Mouse (Mus musculus) heart, postnatal 14 days (tissue): ENCODE measurements at regions not wholly inside any gene's neighbourhood (a gene's known extent, or its start where the extent isn't known, plus 50 kb on each side); places are given as distances from the start of the nearest gene placed in this dataset.

Experiments
- DNase-seq, 2 experiments: peaks; one replicate each; pipeline ENCODE4 v3.0.0; 2021 to 2022
- intact Hi-C: fragments of 180-260 bp; cut with DNase I; formaldehyde crosslinking; loops from one replicate; pipeline ENCODE4 v1.15.1; 2025

DNA sequence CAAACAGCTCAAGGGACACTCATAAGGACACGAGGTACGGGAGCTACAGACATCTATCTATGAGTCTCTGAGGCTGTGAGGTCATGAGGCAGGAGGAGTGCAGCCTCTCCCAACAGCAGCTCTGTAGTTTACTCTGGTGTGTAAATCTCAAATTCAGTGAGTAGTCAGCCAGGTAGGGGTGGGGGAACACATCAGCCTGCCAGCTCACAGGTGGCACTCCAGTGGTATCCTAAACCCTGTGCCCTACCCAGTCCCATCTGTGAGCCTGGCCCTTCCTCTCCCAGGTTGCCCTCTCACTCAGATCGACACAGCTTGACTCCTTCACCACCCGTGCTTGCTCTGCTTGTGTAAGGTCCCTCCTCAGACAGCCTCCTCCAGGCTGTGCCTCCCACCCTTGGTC is 202.2 kb downstream of the Sipa1l2 start:
- intact Hi-C loops: no loop called here
- DNase-seq: no peak

DNA sequence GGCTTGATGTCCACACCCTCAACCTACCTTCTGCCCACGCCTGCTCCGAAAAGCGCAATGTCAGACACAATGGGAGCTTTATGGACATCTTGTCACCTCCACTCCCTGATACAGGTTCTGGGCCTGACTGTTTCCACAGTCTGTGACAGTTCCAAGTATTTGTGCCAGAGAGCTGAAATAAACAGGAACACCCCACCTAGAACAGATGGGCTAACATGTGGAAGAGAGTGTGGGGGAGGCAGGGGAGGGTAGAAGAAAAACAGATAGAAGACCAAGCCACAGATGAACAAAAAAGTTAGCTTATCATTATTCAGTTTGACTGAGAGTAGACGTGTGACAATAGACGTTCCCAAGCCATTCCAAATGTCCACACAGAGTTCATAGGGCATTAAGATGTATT is 204.6 kb downstream of the Sipa1l2 start:
- intact Hi-C loops: no loop called here
- no peak for DNase-seq

- DNase-seq: no peak
- intact Hi-C loops: no loop called here
Measured at GRCm38 (mm10) chr8:125359456-125359855, 210.2 kb downstream of the Sipa1l2 start.

DNA sequence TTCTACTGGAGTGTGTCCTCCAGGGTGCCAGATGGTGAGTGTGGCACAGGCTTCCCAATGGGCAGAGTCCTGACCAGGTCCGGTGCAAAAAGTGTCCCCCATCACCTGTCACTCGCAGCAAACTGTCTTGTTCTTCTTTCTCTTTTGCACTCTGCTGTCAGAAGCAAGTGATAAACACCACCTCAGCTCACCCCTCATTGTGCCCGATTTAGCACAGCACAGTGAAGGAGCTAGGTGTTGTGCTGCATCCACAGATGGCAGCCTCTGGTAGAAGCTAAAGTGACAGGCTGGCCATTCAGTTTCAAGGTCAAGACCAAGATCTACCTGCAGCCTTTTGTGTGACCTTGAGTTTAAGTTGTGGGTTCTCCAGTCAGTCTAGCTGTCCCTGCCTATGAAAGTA is 211.8 kb downstream of the Sipa1l2 start:
- intact Hi-C loops: no loop called here
- DNase-seq: no peak

GRCm38 (mm10) chr8:125355059-125355509 is 214.5 kb downstream of the Sipa1l2 start:
- intact Hi-C loops: no loop called here
- no peak for DNase-seq

DNA sequence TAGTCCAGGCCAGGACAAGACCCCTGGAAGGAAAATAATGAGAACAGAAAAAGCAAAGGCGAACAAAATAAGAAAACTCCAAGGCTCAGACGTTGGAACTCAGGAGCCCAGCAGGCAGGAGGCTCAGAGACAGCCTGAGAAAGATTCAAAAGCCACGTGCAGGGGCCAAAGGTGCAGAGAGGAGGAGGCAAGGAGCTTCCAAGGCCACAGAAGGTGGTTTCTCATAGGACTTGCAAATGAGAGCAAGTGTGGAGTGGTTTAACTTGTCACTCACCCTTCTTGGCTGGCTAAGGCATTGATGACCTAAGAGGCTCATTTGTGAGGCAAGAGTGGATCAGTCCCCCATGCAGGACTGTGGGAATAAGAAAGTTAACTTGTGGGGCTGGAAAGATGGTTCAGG is 217.3 kb downstream of the Sipa1l2 start:
- intact Hi-C loops: no loop called here
- no peak for DNase-seq

- intact Hi-C loops: no loop called here
Measured at GRCm38 (mm10) chr8:125351486-125352032, 218.0 kb downstream of the Sipa1l2 start.

GRCm38 (mm10) chr8:125349290-125350025 is 220.2 kb downstream of the Sipa1l2 start:
- peak; percentile 88 to 92 for DNase-seq
- intact Hi-C loops: loop anchor here (5.0 kb wide), 2 partner anchors 43 to 98 kb away; no protein-coding TSS in a partner anchor

More at GRCm38 (mm10) chr8:125351486-125352032, 218.0 kb downstream of the Sipa1l2 start:
- DNase-seq: no peak

DNA sequence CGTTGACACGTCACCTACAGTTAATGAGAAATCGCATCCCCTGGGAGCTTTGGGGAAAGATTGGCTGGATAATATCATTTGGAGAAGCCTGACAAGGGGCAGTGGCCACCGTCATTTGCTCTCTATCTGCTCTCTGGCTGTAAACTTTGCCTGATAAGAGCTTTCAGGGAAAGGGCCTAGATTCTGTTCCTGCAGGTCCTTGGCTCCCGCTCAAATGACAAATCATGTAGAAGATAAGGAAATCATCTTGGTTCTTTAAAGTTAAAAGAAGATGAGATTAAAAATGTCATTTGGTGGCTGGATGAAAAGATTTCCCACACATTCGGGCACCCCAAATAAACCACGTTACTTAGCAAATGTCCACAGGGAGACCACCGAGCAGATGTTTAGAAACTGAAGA is 223.4 kb downstream of the Sipa1l2 start:
- no peak for DNase-seq
- intact Hi-C loops: loop anchor here (5.0 kb wide), 2 partner anchors 46 to 101 kb away; no protein-coding TSS in a partner anchor

DNA sequence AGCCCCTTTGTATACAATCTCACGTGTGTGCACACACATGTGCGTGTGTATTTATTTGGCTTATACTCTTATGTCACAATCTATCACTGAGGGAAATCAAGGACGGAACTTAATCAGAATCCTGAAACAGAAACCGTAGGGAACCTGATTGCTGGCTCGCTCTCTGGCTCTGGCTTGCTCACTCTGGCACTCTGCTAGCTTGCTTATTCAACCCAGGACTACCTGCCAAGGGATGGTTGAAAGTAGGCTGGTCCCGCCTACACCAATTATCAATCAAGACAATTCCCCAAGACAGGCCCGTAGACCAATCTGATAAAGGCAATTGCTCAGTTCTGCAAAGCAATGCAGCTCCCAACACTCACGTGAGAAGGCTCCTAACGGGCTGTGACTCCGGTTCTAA is 224.0 kb downstream of the Sipa1l2 start:
- no peak for DNase-seq
- intact Hi-C loops: loop anchor here (5.0 kb wide), 2 partner anchors 47 to 102 kb away; no protein-coding TSS in a partner anchor

GRCm38 (mm10) chr8:125343867-125344266 is 225.7 kb downstream of the Sipa1l2 start:
- intact Hi-C loops: no loop called here
- DNase-seq: no peak

DNA sequence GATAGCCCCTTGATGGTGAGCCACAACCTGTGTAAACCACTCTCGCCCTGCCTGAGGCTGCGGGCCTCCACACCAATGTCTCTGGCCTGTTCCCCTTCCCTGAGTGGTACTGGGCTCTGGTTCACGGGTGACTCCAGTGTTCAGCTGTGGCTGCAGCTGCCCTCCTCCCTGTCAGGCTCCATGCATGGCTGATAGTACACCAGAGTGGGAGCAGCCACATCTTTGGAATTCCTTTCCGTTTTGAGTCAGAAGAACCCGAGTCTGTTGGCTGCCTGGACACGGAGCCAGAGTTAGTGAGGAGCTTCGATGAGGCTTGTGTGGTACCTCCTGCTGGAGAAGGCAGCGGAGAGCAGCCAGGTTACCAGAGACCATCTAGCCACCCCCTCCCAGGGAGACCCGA is 227.1 kb downstream of the Sipa1l2 start:
- intact Hi-C loops: no loop called here
- no peak for DNase-seq

GRCm38 (mm10) chr8:125341606-125342005 is 228.0 kb downstream of the Sipa1l2 start:
- DNase-seq: peak in 1 of 2 experiments; percentile 28
- intact Hi-C loops: no loop called here

DNA sequence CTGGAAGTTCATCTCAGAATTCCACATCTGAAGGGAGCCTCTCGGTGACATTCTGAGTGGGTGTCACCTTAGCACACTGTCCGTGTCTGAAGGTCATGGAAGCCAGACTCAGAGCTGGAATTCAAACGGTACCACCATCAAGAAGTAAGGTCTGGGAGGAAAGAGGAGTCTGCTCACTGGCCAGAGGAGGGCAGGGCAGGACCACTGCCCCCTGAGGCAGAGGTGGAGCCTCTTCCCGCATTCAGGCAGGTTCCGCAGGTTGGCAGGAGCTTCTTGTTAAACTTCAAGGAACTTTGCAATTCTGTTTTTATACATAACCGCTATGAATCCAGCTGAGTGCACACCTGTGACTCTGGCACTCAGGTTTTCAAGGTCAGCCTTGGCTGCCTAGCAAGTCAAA is 231.4 kb downstream of the Sipa1l2 start:
- no peak for DNase-seq
- intact Hi-C loops: loop anchor here (5.0 kb wide), 1 partner anchor 229 kb away; the partner anchor contains the start of gene Sipa1l2

- intact Hi-C loops: loop anchor here (5.0 kb wide), 1 partner anchor 230 kb away; the partner anchor contains the start of gene Sipa1l2
- DNase-seq: no peak
Measured at GRCm38 (mm10) chr8:125337444-125338077, 232.0 kb downstream of the Sipa1l2 start.

DNA sequence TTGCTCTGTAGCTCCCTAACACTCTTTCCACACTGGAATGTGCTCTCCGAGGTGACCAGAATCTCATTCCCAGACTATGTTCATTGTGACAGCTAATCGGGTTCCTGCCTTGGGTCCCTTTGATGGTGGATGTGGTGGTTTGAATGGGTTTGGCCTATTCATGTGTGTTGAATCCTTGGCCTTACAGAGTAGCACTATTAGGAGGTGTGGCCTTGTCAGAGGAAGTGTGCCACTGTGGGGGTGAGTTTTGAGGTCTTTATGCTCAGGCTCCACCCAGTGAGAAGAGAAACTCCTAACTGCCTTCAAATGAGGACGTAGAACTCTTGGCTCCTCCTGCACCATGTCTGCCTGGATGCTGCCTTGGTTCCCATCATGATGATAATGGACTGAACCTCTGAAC is 232.8 kb downstream of the Sipa1l2 start:
- intact Hi-C loops: loop anchor here (5.0 kb wide), 1 partner anchor 231 kb away; the partner anchor contains the start of gene Sipa1l2

GRCm38 (mm10) chr8:125335575-125336370 is 233.8 kb downstream of the Sipa1l2 start:
- DNase-seq: no peak
- intact Hi-C loops: loop anchor here (5.0 kb wide), 1 partner anchor 232 kb away; the partner anchor contains the start of gene Sipa1l2

More for the DNA sequence above, 232.8 kb downstream of the Sipa1l2 start:
- no peak for DNase-seq

DNA sequence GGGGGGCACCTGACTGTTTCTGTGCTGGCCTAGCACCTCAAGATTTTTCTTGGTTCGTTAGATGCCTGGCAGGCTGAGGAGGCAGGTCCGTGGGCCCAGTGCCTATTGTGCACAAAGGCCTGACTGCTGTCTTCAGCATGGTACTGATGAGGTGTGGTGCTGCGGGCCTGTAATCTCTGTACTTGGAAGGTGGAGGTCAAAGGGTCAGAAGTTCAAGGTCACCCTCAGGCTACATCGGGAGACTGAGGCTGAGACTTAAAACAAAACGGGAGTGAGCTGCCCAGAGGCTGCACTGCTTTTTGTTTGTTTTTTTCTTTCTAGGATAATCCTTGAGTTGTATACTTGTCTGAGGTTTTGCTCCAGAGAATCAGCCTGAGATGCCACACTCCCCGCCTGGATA is 234.4 kb downstream of the Sipa1l2 start:
- intact Hi-C loops: loop anchor here (5.0 kb wide), 1 partner anchor 232 kb away; the partner anchor contains the start of gene Sipa1l2

DNA sequence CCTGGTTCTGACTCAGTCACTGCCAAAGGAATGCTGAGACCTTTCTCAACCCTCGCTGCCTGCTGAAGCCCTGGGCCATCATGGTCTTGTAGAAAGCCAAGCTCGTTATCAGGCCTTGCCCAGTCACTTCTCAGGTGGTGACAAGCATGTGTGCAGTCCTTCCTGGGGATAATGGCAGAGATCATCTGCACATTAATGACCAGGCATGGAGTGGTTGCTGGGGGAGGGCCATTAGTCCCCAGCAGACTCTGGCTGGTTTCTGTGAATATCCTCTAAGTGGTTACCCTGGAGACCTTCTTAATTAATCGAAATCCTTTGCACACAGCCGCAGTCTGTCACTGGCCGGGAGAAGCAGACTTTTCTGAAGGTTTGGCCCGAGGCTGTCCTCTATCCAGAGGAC is 239.0 kb downstream of the Sipa1l2 start:
- intact Hi-C loops: no loop called here
- no peak for DNase-seq

More for the DNA sequence above, 234.4 kb downstream of the Sipa1l2 start:
- DNase-seq: no peak

- intact Hi-C loops: no loop called here
- no peak for DNase-seq
Measured at GRCm38 (mm10) chr8:125328650-125329049, 241.0 kb downstream of the Sipa1l2 start.
